Mouse (Mus musculus) layer of hippocampus, adult 9-10 months (tissue): ENCODE measurements around the gene Plekhh2.

ENCODE experiments used
- DNase-seq: peaks from one replicate; pipeline ENCODE4 v3.0.0; 2022; ENCODE audit warnings: low spot score

Plekhh2 gene

GRCm38 (mm10) chr17:84611500-84611899 is 99.8 kb downstream of the Plekhh2 start:
- DNase-seq: no peak

GRCm38 (mm10) chr17:84611971-84612370 is 100.3 kb downstream of the Plekhh2 start:
- no peak for DNase-seq

- DNase-seq: no peak
These were observed 104.1 kb downstream of the Plekhh2 start for GRCm38 (mm10) chr17:84615811-84616210.

- no peak for DNase-seq
These were observed 104.9 kb downstream of the Plekhh2 start for GRCm38 (mm10) chr17:84616526-84617074.

GRCm38 (mm10) chr17:84617953-84618352 is 106.3 kb downstream of the Plekhh2 start:
- DNase-seq: no peak

GRCm38 (mm10) chr17:84619112-84619511 is 107.4 kb downstream of the Plekhh2 start:
- no peak for DNase-seq

- DNase-seq: no peak
These were observed 108.4 kb downstream of the Plekhh2 start for GRCm38 (mm10) chr17:84620076-84620475.

GRCm38 (mm10) chr17:84620610-84621009 is 108.9 kb downstream of the Plekhh2 start:
- no peak for DNase-seq

GRCm38 (mm10) chr17:84621209-84621608 is 109.5 kb downstream of the Plekhh2 start:
- DNase-seq: no peak

GRCm38 (mm10) chr17:84622028-84622427 is 110.3 kb downstream of the Plekhh2 start:
- no peak for DNase-seq

GRCm38 (mm10) chr17:84622873-84623272 is 111.2 kb downstream of the Plekhh2 start:
- DNase-seq: no peak

- peak; percentile 78 for DNase-seq
These were observed 114.7 kb downstream of the Plekhh2 start, which contains the start of gene Dync2li1 for GRCm38 (mm10) chr17:84626276-84626856. Gene Dync2li1, plus strand, starts transcription at chr17:84626496.

- DNase-seq: no peak
These were observed 115.2 kb downstream of the Plekhh2 start for GRCm38 (mm10) chr17:84626857-84627305.

GRCm38 (mm10) chr17:84627721-84628120 is 116.0 kb downstream of the Plekhh2 start:
- no peak for DNase-seq

- DNase-seq: no peak
These were observed 116.9 kb downstream of the Plekhh2 start for GRCm38 (mm10) chr17:84628611-84629010.

- DNase-seq: no peak
These were observed 120.1 kb downstream of the Plekhh2 start for GRCm38 (mm10) chr17:84631836-84632235.

- no peak for DNase-seq
These were observed 121.7 kb downstream of the Plekhh2 start for GRCm38 (mm10) chr17:84633443-84633842.

- no peak for DNase-seq
These were observed 124.6 kb downstream of the Plekhh2 start for GRCm38 (mm10) chr17:84636328-84636727.

GRCm38 (mm10) chr17:84637971-84638370 is 126.3 kb downstream of the Plekhh2 start:
- no peak for DNase-seq

GRCm38 (mm10) chr17:84639796-84640378 is 128.2 kb downstream of the Plekhh2 start:
- DNase-seq: no peak

GRCm38 (mm10) chr17:84641893-84642292 is 130.2 kb downstream of the Plekhh2 start:
- peak; percentile 30 for DNase-seq

GRCm38 (mm10) chr17:84642324-84642723 is 130.6 kb downstream of the Plekhh2 start:
- no peak for DNase-seq

GRCm38 (mm10) chr17:84644292-84645050 is 132.8 kb downstream of the Plekhh2 start:
- no peak for DNase-seq
